Mouse (Mus musculus): Measurements from ENCODE around the gene Rad51ap2.

Rad51ap2 gene

GRCm38 (mm10) chr12:11455549-11456194 is at the start of gene Rad51ap2:
TSS of gene Rad51ap2 (plus strand) at chr12:11456079.
- peak; percentile 21 to 23 for DNase-seq

DNA sequence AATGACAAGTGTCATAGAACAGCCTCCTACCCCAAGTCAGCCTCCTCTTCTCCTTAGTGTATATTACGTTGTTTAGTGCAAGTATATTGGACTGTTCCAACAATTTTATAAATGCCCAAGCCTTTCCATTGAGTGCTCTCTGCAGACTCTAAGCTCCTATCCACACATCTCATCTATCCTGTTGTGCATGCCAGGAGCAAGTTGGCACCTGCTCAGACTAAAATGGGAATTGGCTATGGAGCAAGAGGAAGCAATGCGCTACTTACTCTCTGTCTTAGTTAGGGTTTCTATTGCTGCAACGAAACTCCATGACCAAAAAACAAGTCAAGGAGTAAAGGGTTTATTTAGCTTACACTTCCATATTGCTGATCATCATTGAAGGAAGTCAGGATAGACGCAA is 48.2 kb upstream of the Rad51ap2 start:
- no peak for DNase-seq

- DNase-seq = no peak
Observed at GRCm38 (mm10) chr12:11418112-11418511, 37.8 kb upstream of the Rad51ap2 start.

DNA sequence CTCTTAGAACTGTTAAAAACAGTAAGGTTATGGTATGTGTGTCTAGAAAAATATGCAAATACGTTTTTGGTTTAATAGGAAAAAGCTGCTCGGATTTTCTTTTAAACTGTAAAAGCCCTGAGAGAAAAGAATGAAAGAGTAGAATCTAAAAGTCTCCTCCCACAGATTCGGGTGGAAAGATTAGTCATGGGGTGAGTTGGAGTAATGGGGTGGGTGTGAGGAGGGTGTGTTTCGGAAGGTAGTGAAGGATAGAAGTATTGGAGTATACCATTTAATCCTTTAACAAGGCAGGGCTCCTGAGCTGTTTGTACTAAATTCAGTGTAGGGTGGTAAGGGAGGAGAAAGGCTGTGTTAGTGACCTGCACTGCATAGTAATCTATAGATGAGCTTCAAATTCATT is 28.5 kb upstream of the Rad51ap2 start:
- no peak for DNase-seq

GRCm38 (mm10) chr12:11433126-11433525 is 22.8 kb upstream of the Rad51ap2 start:
- no peak for DNase-seq

DNA sequence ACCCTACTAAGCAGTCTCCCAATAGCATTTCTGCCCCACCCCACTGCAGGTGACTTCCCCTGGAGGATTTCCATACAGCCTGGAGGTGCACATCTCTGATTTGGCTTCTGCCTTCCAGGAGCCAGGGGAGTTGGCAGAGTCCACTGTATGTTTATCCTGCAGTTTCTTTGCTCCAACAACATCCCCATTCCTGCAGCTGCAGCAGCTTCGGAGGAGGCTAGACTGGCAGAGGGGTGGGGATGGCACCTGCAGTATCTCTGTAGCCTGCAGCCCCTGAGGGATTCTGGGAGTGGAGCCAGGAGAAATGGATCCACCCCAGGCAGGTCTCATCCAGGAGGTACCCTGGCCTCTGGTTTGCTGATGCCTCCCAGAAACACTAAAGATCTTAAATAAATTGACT is 22.2 kb upstream of the Rad51ap2 start:
- DNase-seq = no peak

DNA sequence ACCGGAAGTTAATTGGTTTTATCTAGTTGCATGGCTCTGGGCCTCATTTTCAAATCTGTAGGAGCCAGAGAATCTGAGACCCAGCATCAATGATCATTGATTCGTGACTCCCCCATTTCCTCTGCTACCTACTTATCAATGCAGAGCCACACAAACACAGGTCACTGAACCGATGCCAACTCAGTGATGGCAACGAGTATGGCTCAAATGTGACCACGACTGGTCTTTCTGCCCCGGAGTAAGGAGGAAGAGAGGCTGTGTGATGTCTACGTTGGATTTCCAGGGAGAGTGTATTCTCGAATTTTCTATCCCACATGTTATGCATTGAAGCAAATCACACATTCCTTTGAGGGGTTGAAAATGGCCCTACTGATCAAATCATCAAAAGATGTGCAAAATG is 21.4 kb upstream of the Rad51ap2 start:
- no peak for DNase-seq

GRCm38 (mm10) chr12:11435246-11436022 is 20.4 kb upstream of the Rad51ap2 start:
- no peak for DNase-seq

GRCm38 (mm10) chr12:11436023-11436350 is 19.9 kb upstream of the Rad51ap2 start:
- DNase-seq = no peak

GRCm38 (mm10) chr12:11436497-11437265 is 19.2 kb upstream of the Rad51ap2 start, which contains the start of gene Vsnl1:
TSS of gene Vsnl1 (minus strand) at chr12:11436613.
- DNase-seq = no peak

DNA sequence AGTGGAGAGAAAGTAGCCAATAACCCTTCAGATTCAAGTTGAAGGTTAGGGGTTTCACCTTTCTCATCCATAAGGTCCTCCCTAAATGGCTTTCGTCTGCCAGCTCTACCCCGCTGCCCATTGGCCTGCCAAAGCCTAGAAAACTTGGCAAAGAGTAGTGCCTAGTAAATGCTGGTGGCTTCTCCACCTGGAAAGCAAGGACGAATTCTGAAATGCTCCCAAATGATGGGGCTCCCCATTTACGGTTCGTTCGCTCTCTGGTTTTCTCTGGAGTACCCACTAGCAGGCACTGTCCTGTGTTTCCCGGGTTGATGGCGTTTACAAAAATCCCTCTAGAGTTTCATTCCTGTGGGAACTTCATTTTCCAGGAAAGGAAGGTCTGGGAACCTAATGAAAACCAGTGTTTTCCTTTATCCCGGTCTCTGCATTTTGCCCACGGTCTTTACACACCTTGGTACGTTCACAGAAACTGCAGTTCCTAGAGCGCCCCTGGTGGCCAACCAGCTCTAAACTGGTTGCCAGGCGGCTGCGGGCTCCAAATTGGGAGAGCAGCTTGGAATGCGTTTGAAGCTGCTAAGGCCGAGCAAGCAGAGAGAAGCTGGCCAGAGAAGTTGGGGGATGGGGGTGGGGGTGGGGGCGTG is 18.5 kb upstream of the Rad51ap2 start:
- DNase-seq = no peak

DNA sequence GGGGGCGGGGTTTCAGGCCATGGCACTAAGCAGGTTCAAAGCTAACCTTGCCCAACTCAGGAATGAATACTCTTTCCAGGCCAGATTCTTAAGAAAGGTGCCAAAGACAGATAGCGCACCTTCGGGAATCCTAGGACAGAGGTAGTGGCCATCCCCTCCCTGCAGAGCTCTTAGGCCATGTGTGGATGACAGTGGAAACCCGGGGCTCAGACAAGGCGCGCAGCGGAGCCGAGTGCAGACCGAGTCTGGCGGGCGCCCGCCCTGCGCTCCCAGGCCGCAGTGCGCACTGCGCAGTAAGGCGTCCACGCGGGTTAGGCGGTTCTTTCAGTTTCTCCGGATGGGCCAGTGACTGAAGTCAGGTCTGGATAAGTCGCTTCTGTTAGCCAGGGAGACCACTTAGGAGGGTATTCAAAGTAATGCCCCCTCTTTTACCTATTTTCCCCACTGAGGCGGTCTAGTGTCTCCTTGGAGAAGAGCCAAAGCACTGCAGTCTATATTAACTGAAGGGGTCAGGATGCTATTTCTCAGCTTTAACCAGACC is 17.9 kb upstream of the Rad51ap2 start:
- DNase-seq = no peak

GRCm38 (mm10) chr12:11454146-11454545 is 1.7 kb upstream of the Rad51ap2 start:
- DNase-seq = no peak

DNA sequence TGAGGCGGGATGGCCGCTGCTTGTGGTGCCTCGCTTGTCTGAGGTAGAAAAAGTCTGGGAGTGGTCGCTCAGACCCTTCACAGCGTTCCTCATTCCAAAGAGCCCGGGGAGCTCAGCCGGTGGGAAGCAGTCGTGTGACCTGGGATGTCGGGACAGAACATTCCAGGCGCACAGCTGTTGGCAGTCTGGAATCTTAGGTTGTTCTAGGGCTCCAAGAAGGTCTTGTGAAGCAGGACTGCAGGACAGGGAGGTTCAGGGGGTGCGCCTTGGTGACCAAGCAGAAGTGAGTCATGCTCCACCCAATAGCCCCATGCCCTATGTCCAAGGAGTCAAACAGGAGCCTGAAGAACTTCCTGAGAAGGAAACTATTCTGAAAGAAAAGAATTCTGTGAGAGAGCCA is 334 bp downstream of the Rad51ap2 start:
- no peak for DNase-seq

DNA sequence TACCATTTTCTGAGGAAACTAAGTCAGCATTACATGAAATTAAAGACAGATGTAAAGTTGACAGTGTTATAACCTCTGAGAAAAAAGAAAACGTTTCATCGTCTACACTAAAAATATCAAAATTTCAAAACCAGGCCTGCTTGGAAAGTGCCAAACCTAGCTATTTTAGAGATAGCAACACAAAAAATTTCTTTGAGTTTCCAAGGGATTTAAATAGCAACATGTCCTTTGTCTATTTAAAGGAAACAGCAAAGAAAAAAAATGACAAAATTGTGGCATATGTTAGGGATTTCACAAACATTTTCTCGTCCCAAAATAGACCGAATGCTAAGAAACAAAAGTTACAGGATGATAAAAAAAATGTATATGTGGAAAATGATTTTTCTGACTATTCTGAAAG is 753 bp downstream of the Rad51ap2 start:
- no peak for DNase-seq
